Mouse (Mus musculus) thymus, adult 2 months (tissue): ENCODE data around the gene Slc7a5. TPM values are rescaled to one million over a fixed set of nuclear protein-coding genes. Genes with fewer than 3 reads are reported as not detected.

Source experiments
- DNase-seq: peaks from one replicate; pipeline ENCODE4 v3.0.0; 2021
- H3K27ac ChIP-seq: fragments of 200-500 bp; 2 replicates; pipeline ENCODE4 v1.5.1; 2012; ENCODE audit warnings: low read length, control low read depth; ENCODE audit not compliant: control insufficient read depth, insufficient read depth
- H3K27me3 ChIP-seq: fragments of 200-500 bp; 2 replicates; pipeline ENCODE4 v1.6.1; 2012; ENCODE audit warnings: mild to moderate bottlenecking, low read length, moderate library complexity, mixed read lengths; ENCODE audit not compliant: control insufficient read depth, insufficient read depth
- H3K36me3 ChIP-seq: fragments of 200-500 bp; 2 replicates; pipeline ENCODE4 v1.6.1; 2012; ENCODE audit warnings: mild to moderate bottlenecking, low read length, moderate library complexity; ENCODE audit not compliant: control insufficient read depth, insufficient read depth
- H3K4me1 ChIP-seq: fragments of 200-500 bp; replicated peaks from 2 replicates; pipeline ENCODE4 v1.6.1; 2012; ENCODE audit warnings: low read length; ENCODE audit not compliant: control insufficient read depth, insufficient read depth
- H3K4me3 ChIP-seq: fragments of 200-500 bp; 2 replicates; pipeline ENCODE4 v1.5.1; 2012; ENCODE audit warnings: mild to moderate bottlenecking, low read length, control low read depth, moderate library complexity; ENCODE audit not compliant: control insufficient read depth, insufficient read depth
- CTCF ChIP-seq: fragments of 200-500 bp; IDR thresholded peaks from 2 replicates; pipeline ENCODE4 v1.5.1; 2012; ENCODE audit warnings: mild to moderate bottlenecking, control low read depth, low read length, moderate library complexity, borderline replicate concordance; ENCODE audit not compliant: control insufficient read depth, poor library complexity, insufficient read depth; ENCODE audit errors: extremely low read depth
- POLR2A ChIP-seq: fragments of 200-500 bp; IDR thresholded peaks from 2 replicates; pipeline ENCODE4 v1.6.1; 2012; ENCODE audit warnings: mild to moderate bottlenecking, low read length, control low read depth, moderate library complexity; ENCODE audit not compliant: control insufficient read depth, poor library complexity, insufficient read depth; ENCODE audit errors: extremely low read depth
- WGBS: fragments of 180-500 bp; shearing (Covaris S2); methylation state at CpG from one replicate; pipeline ENCODE4 v1.1.7; 2018; 5-methylcytosine and 5-hydroxymethylcytosine counted together
- polyA plus RNA-seq: library from polyadenylated mRNA; depleted of rRNA; stranded (reverse); fragments of >200 nt; gene quantifications from 2 replicates; pipeline ENCODE4 v1.2.3, GENCODE M21; 2012

Gene Slc7a5
- polyA plus RNA-seq, 1 experiment: 45.9 TPM

DNA sequence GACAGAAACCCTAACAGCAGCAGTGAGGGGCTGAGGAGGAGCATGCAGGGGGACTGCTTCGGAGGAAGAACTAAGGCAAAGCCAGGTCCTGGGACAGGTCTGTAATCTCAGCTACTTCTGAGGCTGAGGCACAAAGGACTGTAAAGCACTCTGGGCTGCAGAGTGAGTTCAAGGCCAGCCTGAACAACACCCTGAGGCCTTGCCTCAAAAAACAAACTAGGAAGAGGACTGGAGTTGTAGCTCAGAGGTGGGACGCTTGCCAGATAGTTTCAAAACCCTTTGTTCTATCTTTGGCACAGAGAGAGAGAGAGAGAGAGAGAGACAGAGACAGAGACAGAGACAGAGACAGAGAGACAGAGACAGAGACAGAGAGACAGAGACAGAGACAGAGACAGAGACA, 53.9 kb downstream of the Slc7a5 start:
- Histone ChIP-seq H3K36me3 (no peaks in the 10 kb centered on the region), H3K27me3 (no peaks in the 10 kb centered on the region), H3K27ac (no peak overlapping the region), H3K4me3 (no peak overlapping the region), H3K4me1 (peaks cover 16% of the 10 kb centered on the region)
- TF ChIP-seq POLR2A (no peak), CTCF (no peak)
- 91% methylated on average over 2 of the region's 2 CpGs for WGBS
- DNase-seq: no peak

DNA sequence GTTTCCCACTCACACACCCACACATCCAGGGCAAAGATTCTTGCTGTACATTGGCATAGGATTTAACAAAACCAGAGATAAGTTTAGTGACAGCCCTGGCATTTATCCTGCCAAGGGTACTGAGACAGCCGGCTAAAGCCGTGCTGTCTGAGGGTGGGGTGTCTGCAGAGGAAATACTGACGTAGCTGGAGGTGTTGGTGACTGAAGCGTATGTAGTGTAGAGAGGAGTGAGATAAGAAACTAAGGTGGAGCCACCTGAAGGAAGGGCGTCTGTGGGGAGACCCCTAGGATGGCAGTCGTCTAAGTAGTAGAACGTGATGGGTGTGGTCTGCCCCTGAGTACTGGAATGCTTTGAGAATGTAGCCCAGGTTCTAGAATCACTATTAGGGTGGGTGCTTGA, 55.0 kb downstream of the Slc7a5 start:
- Histone ChIP-seq H3K36me3 (no peaks in the 10 kb centered on the region), H3K27ac (no peak overlapping the region), H3K4me3 (no peak overlapping the region), H3K4me1 (peaks cover 16% of the 10 kb centered on the region), H3K27me3 (no peaks in the 10 kb centered on the region)
- TF ChIP-seq CTCF (no peak), POLR2A (no peak)
- no peak for DNase-seq
- WGBS: 59% methylated on average over 7 of the region's 7 CpGs

DNA sequence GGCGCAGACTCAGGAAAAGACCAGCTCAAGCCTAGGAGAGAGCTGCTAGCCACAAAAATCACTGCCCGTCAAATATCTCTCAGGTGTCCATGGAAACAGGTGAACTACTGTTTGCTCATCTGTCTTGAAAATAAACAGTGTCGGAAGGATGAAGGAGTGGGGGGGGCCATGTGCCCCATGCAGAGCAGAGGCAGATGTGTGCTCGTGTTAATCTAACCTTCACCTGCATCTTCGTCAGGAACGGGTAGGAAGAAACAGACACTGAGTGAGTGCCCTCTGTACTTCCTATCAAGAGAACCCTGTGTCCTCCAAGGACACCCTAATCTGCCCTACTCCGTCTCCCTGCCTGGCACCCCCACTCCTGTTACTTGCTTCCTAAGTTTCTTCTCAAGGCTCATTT, 55.8 kb downstream of the Slc7a5 start:
- WGBS: 80% methylated on average over 7 of the region's 7 CpGs
- no peak overlapping the region for H3K4me3 ChIP-seq
- DNase-seq: no peak
- TF ChIP-seq CTCF: no peak
- no peak for TF ChIP-seq POLR2A
- H3K27ac ChIP-seq: no peak overlapping the region
- H3K36me3 ChIP-seq: no peaks in the 10 kb centered on the region
- peaks cover 16% of the 10 kb centered on the region for H3K4me1 ChIP-seq
- H3K27me3 ChIP-seq: no peaks in the 10 kb centered on the region

DNA sequence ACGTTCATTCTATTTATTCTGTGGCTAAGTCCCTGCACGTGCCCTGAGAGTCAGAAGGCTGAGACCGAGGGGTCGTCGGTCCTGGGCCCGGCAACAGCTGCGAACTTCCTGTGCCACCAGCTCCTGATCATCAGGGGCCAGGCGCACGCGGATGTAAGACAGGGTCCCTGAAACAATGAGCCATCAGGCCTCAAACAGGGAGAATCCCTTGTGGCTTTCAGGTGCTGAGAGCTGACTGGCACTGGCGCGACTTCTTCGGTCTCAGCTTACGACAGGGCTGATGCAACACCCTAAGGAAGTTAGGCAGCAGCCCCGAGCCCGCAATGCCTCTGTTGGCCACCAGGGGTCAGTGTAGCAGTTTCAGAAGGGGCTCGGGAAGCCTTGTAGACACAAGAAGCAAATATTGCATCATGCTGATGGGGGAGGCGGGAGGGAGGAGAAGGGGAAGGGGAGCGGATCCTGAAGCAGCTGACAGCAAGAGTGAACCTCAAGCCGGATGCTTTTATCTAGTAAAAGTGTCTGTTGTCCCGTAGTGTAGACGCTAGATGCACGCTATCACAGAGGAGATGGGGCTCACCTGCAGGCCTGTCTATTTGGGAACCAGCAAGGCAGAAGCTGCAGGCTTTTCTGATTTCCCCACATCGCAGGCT, 56.5 kb downstream of the Slc7a5 start:
- WGBS: 5% methylated on average over 24 of the region's 24 CpGs
- peak; percentile 98 for DNase-seq
- TF ChIP-seq CTCF (peak; percentile 100), POLR2A (no peak)
- peaks cover 16% of the 10 kb centered on the region for H3K4me1 ChIP-seq
- peak overlapping the region; percentile 31 for H3K4me3 ChIP-seq
- H3K27ac ChIP-seq: peak overlapping the region; percentile 11; the same call in 1 of the 2 replicates
- no peaks in the 10 kb centered on the region for H3K36me3 ChIP-seq
- H3K27me3 ChIP-seq: no peaks in the 10 kb centered on the region

DNA sequence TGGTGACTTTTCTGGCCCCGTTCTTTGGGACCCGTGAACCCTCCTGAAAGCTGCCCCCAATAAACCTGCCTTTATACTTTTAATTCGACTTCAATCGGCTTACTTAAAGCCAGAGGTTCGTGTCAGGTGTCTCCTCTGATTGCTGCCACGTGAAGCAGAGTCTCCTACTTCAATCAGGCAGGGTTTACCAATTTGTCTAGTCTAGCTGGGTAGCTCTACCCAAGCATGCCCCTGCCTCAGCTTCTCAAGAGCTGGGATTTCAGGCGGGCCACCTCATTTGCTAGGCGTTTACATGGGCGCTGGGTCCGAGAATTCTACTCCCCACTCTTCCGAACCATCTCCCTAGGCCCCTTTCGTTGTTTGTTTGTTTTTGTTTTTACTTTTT, 57.1 kb downstream of the Slc7a5 start:
- 52% methylated on average over 12 of the region's 12 CpGs for WGBS
- Histone ChIP-seq H3K27me3 (no peaks in the 10 kb centered on the region), H3K4me3 (no peak overlapping the region; the same call in 1 of the 2 replicates), H3K4me1 (peaks cover 16% of the 10 kb centered on the region), H3K27ac (peak overlapping the region; percentile 11; the same call in 1 of the 2 replicates), H3K36me3 (no peaks in the 10 kb centered on the region)
- TF ChIP-seq POLR2A: no peak
- no peak for DNase-seq

DNA sequence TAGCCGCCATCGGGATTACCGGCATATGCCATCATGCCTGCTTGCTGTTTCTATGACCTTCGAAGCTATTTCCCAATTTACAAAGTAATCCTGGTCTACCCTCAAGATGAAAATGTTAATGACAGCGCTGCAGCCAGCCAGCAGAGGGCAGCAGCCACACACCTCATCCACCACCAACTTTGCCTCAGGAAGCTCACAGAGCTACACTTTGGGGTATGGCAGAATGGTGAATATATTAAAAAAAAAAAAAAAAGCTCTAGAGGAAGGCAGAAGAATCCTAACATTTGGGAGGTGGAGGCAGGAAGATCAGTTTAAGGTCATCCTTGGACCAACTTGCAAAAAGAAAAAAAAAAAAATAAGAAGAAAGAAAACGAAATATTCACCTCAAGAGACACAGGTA, 57.5 kb downstream of the Slc7a5 start:
- Histone ChIP-seq H3K36me3 (no peaks in the 10 kb centered on the region), H3K4me3 (no peak overlapping the region), H3K4me1 (peaks cover 16% of the 10 kb centered on the region), H3K27ac (no peak overlapping the region), H3K27me3 (no peaks in the 10 kb centered on the region)
- TF ChIP-seq CTCF (peak; percentile 91), POLR2A (no peak)
- 12% methylated on average over 6 of the region's 6 CpGs for WGBS
- peak; percentile 74 for DNase-seq

DNA sequence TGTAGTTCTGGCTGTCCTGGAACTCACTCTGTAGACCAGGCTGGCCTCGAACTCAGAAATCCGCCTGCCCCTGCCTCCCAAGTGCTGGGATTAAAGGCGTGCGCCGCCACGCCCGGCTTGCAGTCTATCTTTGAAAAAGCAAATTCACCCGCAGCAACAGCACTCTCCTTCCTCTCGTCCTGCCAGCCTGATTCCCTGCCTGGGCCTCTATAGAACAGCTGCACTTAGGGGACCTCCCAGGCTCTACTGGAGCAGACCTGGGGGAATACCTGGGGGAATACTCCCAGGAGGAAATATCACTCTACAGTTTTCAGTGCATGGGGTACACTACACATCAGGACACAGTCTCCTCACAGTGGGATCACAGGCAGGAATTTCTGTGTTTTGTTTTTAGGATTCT, 58.2 kb downstream of the Slc7a5 start:
- no peak overlapping the region for H3K27ac ChIP-seq
- H3K27me3 ChIP-seq: no peaks in the 10 kb centered on the region
- H3K36me3 ChIP-seq: no peaks in the 10 kb centered on the region
- DNase-seq: no peak
- no peak for TF ChIP-seq CTCF
- no peak for TF ChIP-seq POLR2A
- WGBS: 83% methylated on average over 9 of the region's 9 CpGs
- peaks cover 16% of the 10 kb centered on the region for H3K4me1 ChIP-seq
- no peak overlapping the region for H3K4me3 ChIP-seq
